Mouse (Mus musculus): Measurements from ENCODE around the gene Lrp6. TPM values are rescaled to one million over a fixed set of nuclear protein-coding genes. Genes with fewer than 3 reads are reported as not detected.

The Lrp6 gene
- polyA plus RNA-seq, 1 experiment, result 3.6 TPM

- Histone ChIP-seq H3K27ac (ENCODE audit: control insufficient read depth, insufficient read depth, low read depth, low read length) (no peak overlapping the region), H3K4me1 (ENCODE audit: control insufficient read depth, insufficient read depth, low read length) (no peaks in the 10 kb centered on the region)
- no peak for TF ChIP-seq POLR2A (IDR thresholded peaks at IDR 0.05; ENCODE audit: control insufficient read depth, low read depth, low read length)
- TF ChIP-seq CTCF (IDR thresholded peaks at IDR 0.05; ENCODE audit: control insufficient read depth, insufficient read depth, insufficient replicate concordance, low read depth, low read length), result no peak
These were observed 22.7 kb downstream of the Lrp6 start for GRCm38 (mm10) chr6:134544093-134544492.

GRCm38 (mm10) chr6:134543607-134544006, 23.2 kb downstream of the Lrp6 start:
- Histone ChIP-seq H3K27ac (ENCODE audit: control insufficient read depth, insufficient read depth, low read depth, low read length) (no peak overlapping the region), H3K4me3 (ENCODE audit: control insufficient read depth, low read depth, low read length) (no peak overlapping the region), H3K4me1 (ENCODE audit: control insufficient read depth, insufficient read depth, low read length) (no peaks in the 10 kb centered on the region), H3K36me3 (ENCODE audit: control insufficient read depth, insufficient read depth, low read length) (no peaks in the 10 kb centered on the region), H3K27me3 (ENCODE audit: control insufficient read depth, insufficient read depth, low read length) (no peaks in the 10 kb centered on the region)
- TF ChIP-seq CTCF (IDR thresholded peaks at IDR 0.05; ENCODE audit: control insufficient read depth, insufficient read depth, insufficient replicate concordance, low read depth, low read length) (no peak), POLR2A (IDR thresholded peaks at IDR 0.05; ENCODE audit: control insufficient read depth, low read depth, low read length) (no peak)

More at GRCm38 (mm10) chr6:134544093-134544492, 22.7 kb downstream of the Lrp6 start:
- Histone ChIP-seq H3K36me3 (ENCODE audit: control insufficient read depth, insufficient read depth, low read length) (no peaks in the 10 kb centered on the region), H3K27me3 (ENCODE audit: control insufficient read depth, insufficient read depth, low read length) (no peaks in the 10 kb centered on the region), H3K4me3 (ENCODE audit: control insufficient read depth, low read depth, low read length) (no peak overlapping the region)

- Histone ChIP-seq H3K36me3 (ENCODE audit: control insufficient read depth, insufficient read depth, low read length) (no peaks in the 10 kb centered on the region), H3K4me3 (ENCODE audit: control insufficient read depth, low read depth, low read length) (no peak overlapping the region), H3K27me3 (ENCODE audit: control insufficient read depth, insufficient read depth, low read length) (no peaks in the 10 kb centered on the region), H3K27ac (ENCODE audit: control insufficient read depth, insufficient read depth, low read depth, low read length) (no peak overlapping the region), H3K4me1 (ENCODE audit: control insufficient read depth, insufficient read depth, low read length) (no peaks in the 10 kb centered on the region)
- TF ChIP-seq CTCF (IDR thresholded peaks at IDR 0.05; ENCODE audit: control insufficient read depth, insufficient read depth, insufficient replicate concordance, low read depth, low read length), result no peak
- TF ChIP-seq POLR2A (IDR thresholded peaks at IDR 0.05; ENCODE audit: control insufficient read depth, low read depth, low read length), result no peak
These were observed 24.4 kb downstream of the Lrp6 start for GRCm38 (mm10) chr6:134542374-134542773.

GRCm38 (mm10) chr6:134540161-134540560, 26.6 kb downstream of the Lrp6 start:
- Histone ChIP-seq H3K4me1 (ENCODE audit: control insufficient read depth, insufficient read depth, low read length) (no peaks in the 10 kb centered on the region), H3K27ac (ENCODE audit: control insufficient read depth, insufficient read depth, low read depth, low read length) (no peak overlapping the region), H3K27me3 (ENCODE audit: control insufficient read depth, insufficient read depth, low read length) (no peaks in the 10 kb centered on the region), H3K4me3 (ENCODE audit: control insufficient read depth, low read depth, low read length) (no peak overlapping the region), H3K36me3 (ENCODE audit: control insufficient read depth, insufficient read depth, low read length) (no peaks in the 10 kb centered on the region)
- TF ChIP-seq POLR2A (IDR thresholded peaks at IDR 0.05; ENCODE audit: control insufficient read depth, low read depth, low read length), result no peak
- TF ChIP-seq CTCF (IDR thresholded peaks at IDR 0.05; ENCODE audit: control insufficient read depth, insufficient read depth, insufficient replicate concordance, low read depth, low read length), result no peak

- Histone ChIP-seq H3K36me3 (ENCODE audit: control insufficient read depth, insufficient read depth, low read length) (no peaks in the 10 kb centered on the region), H3K27me3 (ENCODE audit: control insufficient read depth, insufficient read depth, low read length) (no peaks in the 10 kb centered on the region), H3K27ac (ENCODE audit: control insufficient read depth, insufficient read depth, low read depth, low read length) (no peak overlapping the region), H3K4me1 (ENCODE audit: control insufficient read depth, insufficient read depth, low read length) (no peaks in the 10 kb centered on the region), H3K4me3 (ENCODE audit: control insufficient read depth, low read depth, low read length) (no peak overlapping the region)
- TF ChIP-seq CTCF (IDR thresholded peaks at IDR 0.05; ENCODE audit: control insufficient read depth, insufficient read depth, insufficient replicate concordance, low read depth, low read length) (no peak), POLR2A (IDR thresholded peaks at IDR 0.05; ENCODE audit: control insufficient read depth, low read depth, low read length) (no peak)
These were observed 27.3 kb downstream of the Lrp6 start for GRCm38 (mm10) chr6:134539459-134539858.

- no peak overlapping the region for H3K4me3 ChIP-seq (ENCODE audit: control insufficient read depth, low read depth, low read length)
- H3K27ac ChIP-seq (ENCODE audit: control insufficient read depth, insufficient read depth, low read depth, low read length), result no peak overlapping the region
- no peak for TF ChIP-seq POLR2A (IDR thresholded peaks at IDR 0.05; ENCODE audit: control insufficient read depth, low read depth, low read length)
- no peak for TF ChIP-seq CTCF (IDR thresholded peaks at IDR 0.05; ENCODE audit: control insufficient read depth, insufficient read depth, insufficient replicate concordance, low read depth, low read length)
- no peaks in the 10 kb centered on the region for H3K4me1 ChIP-seq (ENCODE audit: control insufficient read depth, insufficient read depth, low read length)
- no peaks in the 10 kb centered on the region for H3K36me3 ChIP-seq (ENCODE audit: control insufficient read depth, insufficient read depth, low read length)
- no peaks in the 10 kb centered on the region for H3K27me3 ChIP-seq (ENCODE audit: control insufficient read depth, insufficient read depth, low read length)
These were observed 28.0 kb downstream of the Lrp6 start for GRCm38 (mm10) chr6:134538805-134539204.

- no peaks in the 10 kb centered on the region for H3K4me1 ChIP-seq (ENCODE audit: control insufficient read depth, insufficient read depth, low read length)
These were observed 29.2 kb downstream of the Lrp6 start for GRCm38 (mm10) chr6:134537461-134538117.

More at GRCm38 (mm10) chr6:134537461-134538117, 29.2 kb downstream of the Lrp6 start:
- no peak overlapping the region for H3K4me3 ChIP-seq (ENCODE audit: control insufficient read depth, low read depth, low read length)
- TF ChIP-seq POLR2A (IDR thresholded peaks at IDR 0.05; ENCODE audit: control insufficient read depth, low read depth, low read length) (no peak), CTCF (IDR thresholded peaks at IDR 0.05; ENCODE audit: control insufficient read depth, insufficient read depth, insufficient replicate concordance, low read depth, low read length) (no peak)
- no peaks in the 10 kb centered on the region for H3K27me3 ChIP-seq (ENCODE audit: control insufficient read depth, insufficient read depth, low read length)
- H3K27ac ChIP-seq (ENCODE audit: control insufficient read depth, insufficient read depth, low read depth, low read length), result no peak overlapping the region
- H3K36me3 ChIP-seq (ENCODE audit: control insufficient read depth, insufficient read depth, low read length), result no peaks in the 10 kb centered on the region
